Mouse (Mus musculus) layer of hippocampus, postnatal 25 days (tissue): ENCODE results near the gene Olfr620. TPM values are rescaled to one million over a fixed set of nuclear protein-coding genes. Genes with fewer than 3 reads are reported as not detected.

Experiments used
- DNase-seq, 2 experiments: peaks; one replicate each; pipeline ENCODE4 v3.0.0; 2022; ENCODE audit warnings: mixed read lengths in 2 of 2, low spot score in 1 of 2; ENCODE audit errors: extremely low spot score in 1 of 2
- microRNA-seq, 2 experiments: library from miRNA; unstranded; fragments of <30 nt; microRNA quantifications; one replicate each; pipeline ENCODE4 v1.2.0; 2021
- total RNA-seq, 2 experiments: library from RNA; stranded (reverse); gene quantifications; 2 replicates each; pipeline ENCODE4 v1.2.3; 2021

Olfr620 gene
- not detected for total RNA-seq

DNA sequence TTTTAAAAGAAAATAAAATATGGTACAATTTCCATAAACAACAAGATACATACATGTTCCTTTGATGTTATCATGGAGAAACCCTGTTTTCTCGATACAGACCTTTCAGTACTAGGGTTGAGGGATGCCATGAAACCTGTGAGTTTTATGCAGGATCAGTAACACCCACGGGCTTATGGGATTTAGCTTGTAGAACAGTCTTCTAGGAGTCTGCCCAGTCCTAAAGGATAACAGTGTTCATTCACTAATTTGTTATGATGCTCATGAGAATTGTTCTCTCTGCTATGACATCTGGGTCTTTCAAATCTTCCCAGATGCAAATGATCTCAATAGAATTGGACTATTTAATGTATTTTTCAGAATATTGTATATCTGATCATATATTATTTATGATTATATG lies at the start of gene Olfr620:
Olfr620 (minus strand) TSS at position 101 of the 400 bp plus-strand sequence.
- DNase-seq, result no peak

DNA sequence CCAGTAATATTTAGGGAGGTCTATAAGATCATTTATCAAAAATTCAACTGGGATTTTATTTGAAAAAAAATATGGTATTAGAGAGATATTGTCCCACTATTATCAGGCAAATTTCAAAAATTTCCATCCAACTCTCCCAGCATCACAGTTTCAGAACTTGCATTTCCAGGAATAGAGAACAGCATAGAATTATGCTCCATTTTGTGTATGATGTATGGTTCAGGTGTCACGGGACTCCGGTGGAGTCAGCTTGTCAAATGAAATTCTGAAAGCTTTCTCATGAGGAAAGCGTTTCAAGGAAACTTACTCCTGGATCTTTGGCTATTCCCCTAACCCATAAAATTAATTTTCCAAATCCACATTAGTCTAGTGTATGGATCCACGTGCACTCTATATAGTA lies 31.7 kb upstream of the Olfr620 start:
- DNase-seq, result no peak

DNA sequence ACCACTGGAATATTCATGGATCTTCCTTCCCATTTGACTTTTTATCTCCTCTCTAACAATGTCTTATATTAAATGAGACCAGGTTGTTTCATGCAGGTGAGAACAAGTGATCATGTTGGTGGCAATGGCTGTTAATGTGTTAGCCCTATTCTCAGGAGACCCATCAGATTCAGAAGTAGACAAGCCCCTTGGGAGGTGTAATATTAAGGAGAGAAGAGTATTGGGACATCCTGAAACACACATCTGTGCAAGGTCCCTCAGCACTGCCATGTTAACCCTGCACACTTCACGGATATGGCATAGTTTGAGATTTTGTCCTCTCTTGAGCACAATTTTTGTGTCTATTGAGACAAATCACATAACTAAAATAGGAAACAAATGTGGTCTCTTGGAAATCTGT lies 30.3 kb upstream of the Olfr620 start, which contains the start of gene Olfr622:
Olfr622 (minus strand) TSS at position 101 of the 400 bp plus-strand sequence.
- no peak for DNase-seq

DNA sequence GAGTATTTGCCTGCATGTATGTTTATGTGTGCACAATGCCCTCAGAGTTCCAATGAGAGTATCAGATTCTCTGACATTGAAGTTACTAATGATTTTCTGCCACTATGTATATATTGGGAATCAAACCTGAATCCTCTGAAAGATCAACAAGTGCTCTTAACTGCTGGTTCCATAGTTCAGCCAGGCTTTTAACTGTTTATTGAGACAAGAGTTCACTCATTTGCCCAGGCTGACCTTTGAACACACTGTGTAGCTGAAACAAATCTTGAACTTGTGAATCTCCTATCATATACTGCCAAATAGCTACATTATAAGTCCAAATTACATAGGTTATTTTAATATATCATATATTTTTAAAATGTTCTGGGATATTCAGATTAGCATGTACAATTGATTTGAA lies 24.5 kb upstream of the Olfr620 start:
- no peak for DNase-seq

DNA sequence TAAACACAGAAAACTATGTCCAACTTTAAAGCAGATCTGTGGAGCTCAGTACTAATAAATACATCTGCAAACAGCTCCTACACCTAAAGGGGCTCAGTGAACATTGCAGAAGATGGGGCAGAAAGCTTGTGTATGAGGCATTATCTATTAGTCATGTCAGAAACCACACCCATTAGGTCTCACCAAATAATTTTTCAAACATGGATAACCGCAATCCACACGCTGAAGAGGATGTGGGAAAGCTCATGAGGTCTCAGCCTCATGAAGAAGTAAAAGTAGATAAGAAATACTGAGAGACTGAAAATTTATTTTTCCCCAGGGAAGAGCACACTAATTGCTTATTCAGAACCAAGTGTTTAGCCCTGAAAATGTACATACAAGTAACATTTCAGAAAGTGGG lies 4.9 kb downstream of the Olfr620 start:
- DNase-seq, result no peak

DNA sequence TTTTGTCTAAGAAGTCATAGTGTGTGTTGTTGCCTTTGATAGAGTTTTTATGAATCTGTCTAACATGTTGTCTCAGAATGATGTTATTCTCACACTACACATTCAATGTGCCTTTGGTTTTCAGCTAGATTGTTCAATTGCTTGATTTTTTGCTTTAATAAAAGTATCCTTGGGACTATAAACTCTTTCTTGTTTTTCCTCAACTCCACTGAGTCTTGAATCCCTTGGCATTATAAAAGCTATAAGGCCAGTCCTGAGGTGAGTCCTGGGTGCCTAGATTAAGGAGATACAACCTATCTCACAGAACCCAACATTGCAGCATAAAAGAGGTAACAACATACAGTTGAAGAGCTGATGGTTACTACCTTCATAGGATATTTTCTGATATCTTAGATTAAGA lies 12.1 kb downstream of the Olfr620 start, which contains the start of gene Olfr619:
Olfr619 (plus strand) TSS at position 301 of the 400 bp plus-strand sequence.
- DNase-seq, result no peak

DNA sequence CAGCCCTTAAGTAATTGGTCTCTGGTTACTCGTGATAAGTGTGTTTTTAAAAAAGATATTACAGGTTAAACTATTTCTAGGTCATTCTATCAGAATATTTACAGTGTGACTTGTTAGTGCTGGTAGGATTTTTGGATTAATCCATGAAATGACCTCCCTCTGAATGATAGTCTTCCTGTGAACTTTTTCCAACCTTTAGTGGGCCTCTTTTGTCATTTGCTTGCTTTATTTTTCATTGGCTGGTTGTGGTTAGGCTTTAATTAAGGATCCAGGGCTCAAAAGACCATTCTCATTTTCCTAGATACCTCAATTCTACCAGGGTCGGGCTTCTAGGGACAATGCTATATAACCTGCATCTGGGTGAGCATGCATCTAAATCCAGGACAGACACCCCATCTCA lies 22.5 kb downstream of the Olfr620 start, which contains the start of gene Olfr618:
Olfr618 (plus strand) TSS at position 301 of the 400 bp plus-strand sequence.
- DNase-seq, result no peak

DNA sequence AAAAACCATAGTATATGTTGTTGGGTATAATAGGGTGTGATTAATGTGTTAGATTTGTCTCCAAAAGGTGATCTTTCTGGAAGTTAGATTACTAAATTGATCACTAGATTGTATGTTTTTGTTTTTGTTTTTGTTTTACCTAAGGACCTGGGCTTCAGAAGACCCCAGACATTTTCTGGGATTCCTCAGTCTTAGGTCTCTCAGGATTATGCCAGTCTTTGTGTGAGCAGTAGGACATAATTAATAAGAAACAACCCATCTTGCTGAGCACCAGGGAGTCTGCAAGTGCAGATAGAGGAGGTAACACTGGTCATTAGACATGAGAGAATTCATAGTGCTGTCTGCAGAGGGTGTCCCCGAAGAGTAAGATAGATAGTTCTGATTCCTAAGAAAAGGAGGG lies 39.6 kb downstream of the Olfr620 start, which contains the start of gene Olfr617:
Olfr617 (plus strand) TSS at position 301 of the 400 bp plus-strand sequence.
- DNase-seq, result no peak

DNA sequence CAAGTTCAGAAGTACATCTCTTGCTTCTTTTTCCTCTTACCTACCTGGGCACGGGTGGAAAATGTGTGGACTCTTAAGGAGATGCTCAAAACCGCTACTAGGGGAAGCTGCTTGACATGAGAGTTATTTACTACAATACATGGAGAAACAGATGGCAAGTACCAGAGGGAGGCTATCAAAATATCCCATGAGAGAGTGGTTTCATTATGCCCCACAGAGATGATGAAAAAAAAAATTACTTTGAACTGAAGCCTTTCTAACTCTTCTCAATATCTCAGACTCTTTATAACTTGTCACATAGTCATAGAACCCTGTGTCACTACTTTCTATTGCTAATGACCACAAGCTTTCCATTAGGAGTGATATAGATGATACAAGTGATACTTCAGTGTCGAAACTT lies 43.3 kb downstream of the Olfr620 start, which contains the start of gene Olfr616:
Olfr616 (minus strand) TSS at position 101 of the 400 bp plus-strand sequence.
- DNase-seq, result no peak

DNA sequence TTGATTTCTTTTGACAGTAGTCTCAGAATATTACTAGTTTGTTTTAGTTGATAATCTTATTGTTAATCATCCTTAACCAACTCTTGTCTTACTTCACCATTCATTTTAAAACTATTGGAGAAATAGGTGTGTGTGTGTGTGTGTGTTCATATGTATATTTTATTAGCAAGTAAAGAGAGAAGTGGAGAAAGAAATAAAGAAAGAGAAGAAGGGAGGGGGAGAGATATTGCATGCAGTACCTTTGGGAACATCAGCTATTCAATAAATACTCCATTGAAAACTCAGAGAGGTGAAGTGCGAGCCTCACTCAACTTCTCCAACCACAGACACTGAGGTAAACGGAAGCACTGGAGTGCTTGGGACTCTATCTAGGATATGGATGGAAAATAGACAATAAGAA lies 56.6 kb downstream of the Olfr620 start, which contains the start of gene Olfr615:
Olfr615 (plus strand) TSS at position 301 of the 400 bp plus-strand sequence.
- no peak for DNase-seq

Small RNA genes within 50 kb of the gene (microRNA-seq; reads per million reads assigned to microRNA genes)
- gene Gm26506, result 0 reads per million in 2 experiments

Other genes with a start within 250 kb of the Olfr620 start
- not detected for gene Olfr601, start 249.9 kb downstream of the Olfr620 start, total RNA-seq
- not detected for gene Olfr603, start 226.4 kb downstream of the Olfr620 start, total RNA-seq
- not detected for gene Usp17lc, start 197.5 kb downstream of the Olfr620 start, total RNA-seq
- not detected for gene Olfr605, start 167.1 kb downstream of the Olfr620 start, total RNA-seq
- not detected for gene Olfr606, start 163.5 kb downstream of the Olfr620 start, total RNA-seq
- gene Olfr607, start 148.4 kb downstream of the Olfr620 start, total RNA-seq, result not detected
- gene Olfr608, start 142.7 kb downstream of the Olfr620 start, total RNA-seq, result not detected
- gene Olfr609, start 114.5 kb downstream of the Olfr620 start, total RNA-seq, result not detected
- not detected for gene Olfr610, start 100.4 kb downstream of the Olfr620 start, total RNA-seq
- gene Olfr611, start 91.7 kb downstream of the Olfr620 start, total RNA-seq, result not detected
- not detected for gene Olfr612, start 69.8 kb downstream of the Olfr620 start, total RNA-seq
- gene Olfr613, start 64.5 kb downstream of the Olfr620 start, total RNA-seq, result not detected
- not detected for gene Olfr615, start 56.5 kb downstream of the Olfr620 start, total RNA-seq
- gene Olfr616, start 43.4 kb downstream of the Olfr620 start, total RNA-seq, result not detected
- not detected for gene Olfr617, start 39.5 kb downstream of the Olfr620 start, total RNA-seq
- not detected for gene Olfr618, start 22.4 kb downstream of the Olfr620 start, total RNA-seq
- not detected for gene Olfr619, start 12.0 kb downstream of the Olfr620 start, total RNA-seq
- gene Olfr622, start 30.2 kb upstream of the Olfr620 start, total RNA-seq, result not detected
- not detected for gene Olfr623, start 51.2 kb upstream of the Olfr620 start, total RNA-seq
- under 1 TPM in 1 of 2 experiments, not detected in 1; 0.05 TPM for gene Olfr624, start 58.7 kb upstream of the Olfr620 start, total RNA-seq
- not detected for gene Olfr625-ps1, start 70.2 kb upstream of the Olfr620 start, total RNA-seq
- not detected for gene Olfr243, start 102.1 kb upstream of the Olfr620 start, total RNA-seq
- gene Olfr628, start 117.8 kb upstream of the Olfr620 start, total RNA-seq, result not detected
- not detected for gene Olfr629, start 132.4 kb upstream of the Olfr620 start, total RNA-seq
- gene Olfr630, start 144.8 kb upstream of the Olfr620 start, total RNA-seq, result not detected
- not detected for gene Olfr69, start 159.1 kb upstream of the Olfr620 start, total RNA-seq
- not detected for gene Olfr68, start 167.2 kb upstream of the Olfr620 start, total RNA-seq
- not detected for gene Olfr67, start 179.3 kb upstream of the Olfr620 start, total RNA-seq
- gene Hbb-bt, start 201.5 kb upstream of the Olfr620 start, total RNA-seq, result 10 to 100 TPM; 73.9 to 75.8 TPM
- gene Hbb-bs, start 215.6 kb upstream of the Olfr620 start, total RNA-seq, result 100 to 1,000 TPM; 561 to 593 TPM
- not detected for gene Hbb-bh2, start 228.0 kb upstream of the Olfr620 start, total RNA-seq
- not detected for gene Hbb-bh1, start 230.6 kb upstream of the Olfr620 start, total RNA-seq
- gene Hbb-y, start 240.7 kb upstream of the Olfr620 start, total RNA-seq, result not detected